Comparison of ENCODE assay signal across 9 mouse cellular contexts in genomic region chr6:63256556-63257405, GRCm38 (mm10). TPM values are rescaled to one million over a fixed set of nuclear protein-coding genes. Genes with fewer than 3 reads are reported as not detected.
DNase-seq lines count a peak whose midpoint lies in the region; ATAC-seq lines count a peak whose summit lies in the region.
"Had no signal": no experiment of that assay in that cellular context is flagged by ENCODE, and none has a peak within 500 bp of the region (broad histone marks: within the 10 kb centered on the region; RNA-seq: fewer than 3 reads in every experiment).

No protein-coding gene starts in this region.

- peak overlapping the region; percentile 93 for H3K4me2 ChIP-seq in stomach, embryonic 14.5 days (replicated peaks; ENCODE audit: low read depth, low read length)

- H3K9me3 ChIP-seq in stomach, embryonic 14.5 days (ENCODE audit: control insufficient read depth, low read depth, low read length) = no peaks in the 10 kb centered on the region

- H3K27me3 ChIP-seq in stomach, embryonic 14.5 days (ENCODE audit: control insufficient read depth, insufficient read depth, low read length) = no peaks in the 10 kb centered on the region; the same call in 1 of the 2 replicates

- H3K27ac ChIP-seq in stomach, embryonic 14.5 days (ENCODE audit: low read length) = no peak overlapping the region

- ATAC-seq in stomach, embryonic 14.5 days (ENCODE audit: insufficient number of reproducible peaks, insufficient read depth, low FRiP score, low read depth) = peak; percentile 42; the same call in 1 of the 2 replicates

- H3K4me3 ChIP-seq in stomach, embryonic 14.5 days (ENCODE audit: low read depth, low read length) = peak overlapping the region; percentile 69
- H3K4me3 ChIP-seq: myocyte had no signal

- peaks cover 5% of the 10 kb centered on the region; the same call in 1 of the 2 replicates for H3K4me1 ChIP-seq in stomach, embryonic 14.5 days (ENCODE audit: control insufficient read depth, insufficient read depth, low read length)

- peak; percentile 9 for DNase-seq in kidney, postnatal 10 days
- DNase-seq in kidney, adult 9 months = no peak
- peak; percentile 79 to 81 for DNase-seq in cerebellum, postnatal 25 days
- peak; percentile 37 to 50 for DNase-seq in frontal cortex, postnatal 25 days (ENCODE audit: low spot score in 2 of 2)
- DNase-seq in layer of hippocampus, postnatal 10 days (ENCODE audit: low spot score in 2 of 2) = peak; percentile 57 to 67
- DNase-seq in lung, postnatal 14 days = peak; percentile 4
- no peak for DNase-seq in adrenal gland, postnatal 4 days (ENCODE audit: low spot score in 2 of 2)

- H3K36me3 ChIP-seq in stomach, embryonic 14.5 days (ENCODE audit: control insufficient read depth, insufficient read depth, low read length) = no peaks in the 10 kb centered on the region

- under 1% methylated on average over 49 of the region's 49 CpGs for WGBS in stomach, embryonic 14.5 days

- peak overlapping the region; percentile 25; the same call in 1 of the 2 replicates for H3K9ac ChIP-seq in stomach, embryonic 14.5 days (replicated peaks; ENCODE audit: low read depth, low read length)

RNA-seq across cellular contexts. Expression of gene Grid2, which starts 1.1 kb away (rescaled TPM):
- 10 to 100 TPM; 23.6 to 28.0 TPM for total RNA-seq in layer of hippocampus, postnatal 10 days (2021)
- 1.7 and 2.2 TPM in 2 replicates for polyA plus RNA-seq in stomach, embryonic 14.5 days (2014; fragmentation: Nextera tagmentation; extraction: Ambion mirVana)
- total RNA-seq in adrenal gland, postnatal 4 days (2021) = 1 to 10 TPM; 1.4 to 1.9 TPM
- polyA plus RNA-seq: myocyte had no signal

Comparison
In these comparisons a context has a peak if more than half of its experiments do, and no peak if none do; other contexts are left out.
1. DNase-seq: peak in kidney, postnatal 10 days (single experiment), cerebellum, postnatal 25 days (2 of 2), frontal cortex, postnatal 25 days (2 of 2), layer of hippocampus, postnatal 10 days (2 of 2) and lung, postnatal 14 days (single experiment); none in kidney, adult 9 months (single experiment) and adrenal gland, postnatal 4 days (0 of 2).
2. RNA of gene Grid2, which starts 1.1 kb away (total RNA-seq): 23.6 to 28.0 TPM in layer of hippocampus, postnatal 10 days; 1.4 to 1.9 TPM in adrenal gland, postnatal 4 days; every median in the first group is over 4 times any median in the second.